Mouse (Mus musculus) T-cell, adult 2 months (primary cell): ENCODE data around the gene Rnf181.
A peak's percentile ranks its signal among the peaks of the same experiment; 100 is the strongest.

ENCODE experiments used
- DNase-seq: peaks from one replicate; pipeline ENCODE4 v3.0.0; 2022; ENCODE audit warnings: low spot score

The Rnf181 gene

GRCm38 (mm10) chr6:72326274-72326673 is 40.5 kb downstream of the Rnf181 start:
- DNase-seq, result peak; percentile 28

DNA sequence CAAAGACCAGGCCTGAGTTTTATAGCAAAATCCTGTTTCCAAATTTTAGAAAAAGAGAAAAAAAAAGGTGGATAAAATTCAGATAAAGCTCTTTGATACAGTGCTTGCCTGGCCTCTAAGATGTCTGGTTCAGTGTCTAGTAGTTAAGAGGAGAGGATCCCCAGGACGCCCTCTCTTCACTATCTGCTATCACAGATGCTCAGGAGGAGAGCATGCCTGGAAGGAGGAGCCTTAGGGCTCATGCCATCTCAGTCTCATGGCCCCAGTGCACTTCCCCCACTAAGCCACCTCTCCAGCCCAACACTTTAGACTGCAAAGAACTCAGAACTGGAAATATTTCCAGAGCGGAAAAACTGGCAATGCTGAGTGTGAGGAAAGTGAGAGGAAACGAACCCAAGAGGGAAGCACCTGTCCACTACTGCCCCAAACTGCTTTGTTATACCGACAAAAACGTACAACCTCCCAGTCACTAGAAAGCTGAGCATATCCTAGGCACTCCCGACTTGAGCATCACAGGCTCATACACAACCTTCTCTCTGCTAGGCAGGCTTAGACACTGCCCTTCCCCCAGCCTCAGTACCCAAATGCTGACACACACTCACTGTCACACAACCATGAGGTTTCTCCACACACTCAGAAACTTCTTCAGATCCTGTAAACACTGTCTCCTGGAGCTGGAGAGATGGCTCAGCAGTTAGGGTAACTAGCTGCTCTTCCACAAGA is 42.8 kb downstream of the Rnf181 start:
- no peak for DNase-seq

GRCm38 (mm10) chr6:72322936-72323335 is 43.8 kb downstream of the Rnf181 start:
- DNase-seq, result no peak

- no peak for DNase-seq
Measured at GRCm38 (mm10) chr6:72319019-72319418, 47.7 kb downstream of the Rnf181 start.

- no peak for DNase-seq
Measured at GRCm38 (mm10) chr6:72318440-72318839, 48.3 kb downstream of the Rnf181 start.

DNA sequence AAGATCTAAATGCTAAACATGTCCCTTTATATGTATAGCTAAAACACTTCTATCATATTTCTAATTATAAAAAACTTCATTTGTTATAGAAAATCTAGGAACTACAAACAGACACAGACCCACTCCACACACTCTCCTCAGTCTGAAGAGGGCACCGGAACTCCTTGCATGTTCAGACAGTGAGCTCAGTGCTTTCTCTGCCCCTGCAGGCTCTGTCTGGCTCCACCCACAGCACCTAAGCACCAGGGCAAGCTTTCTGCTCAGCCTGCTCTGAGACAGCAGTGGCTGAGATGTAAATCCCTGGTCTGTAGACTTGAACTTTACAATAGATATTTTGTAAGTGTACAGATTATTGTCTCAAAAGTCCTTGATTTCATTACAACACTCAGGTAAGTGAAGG is 50.7 kb downstream of the Rnf181 start:
- no peak for DNase-seq

GRCm38 (mm10) chr6:72315384-72315783 is 51.4 kb downstream of the Rnf181 start:
- no peak for DNase-seq

DNA sequence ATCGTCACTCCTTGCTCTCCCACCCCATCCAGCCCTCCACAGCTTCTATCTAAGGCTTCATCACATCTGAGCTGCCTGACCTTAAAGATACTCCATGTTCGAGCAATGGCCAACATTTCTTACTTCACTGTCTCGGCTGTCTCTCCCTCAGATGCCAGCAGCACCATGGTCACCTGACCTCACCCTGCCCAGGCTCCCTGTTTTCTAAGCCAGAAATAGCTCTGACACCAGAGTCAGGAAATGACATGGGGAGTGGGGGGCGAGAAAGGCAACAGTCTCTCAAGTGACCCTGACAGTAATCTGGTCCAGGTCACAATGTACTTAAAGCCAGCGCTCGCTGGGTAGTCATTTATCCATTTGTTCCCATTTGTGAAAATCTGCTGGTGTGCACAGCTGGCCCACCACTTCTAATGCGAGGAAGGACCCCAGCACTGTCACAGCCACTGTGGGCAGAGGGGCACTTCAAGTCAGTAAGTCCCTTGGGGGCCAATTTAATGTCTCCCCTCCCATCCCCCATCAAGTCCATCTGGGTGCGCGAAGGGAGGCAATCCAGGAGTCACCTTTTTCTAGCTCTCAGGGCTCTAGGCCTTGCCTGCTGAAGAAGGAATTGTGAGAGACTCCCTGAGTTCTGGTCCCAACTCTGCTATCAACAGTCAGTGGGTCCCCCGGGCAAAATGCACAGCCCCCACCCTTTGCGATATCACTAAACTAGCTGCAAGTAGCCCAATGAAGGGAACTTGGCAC is 53.5 kb downstream of the Rnf181 start:
- no peak for DNase-seq

DNA sequence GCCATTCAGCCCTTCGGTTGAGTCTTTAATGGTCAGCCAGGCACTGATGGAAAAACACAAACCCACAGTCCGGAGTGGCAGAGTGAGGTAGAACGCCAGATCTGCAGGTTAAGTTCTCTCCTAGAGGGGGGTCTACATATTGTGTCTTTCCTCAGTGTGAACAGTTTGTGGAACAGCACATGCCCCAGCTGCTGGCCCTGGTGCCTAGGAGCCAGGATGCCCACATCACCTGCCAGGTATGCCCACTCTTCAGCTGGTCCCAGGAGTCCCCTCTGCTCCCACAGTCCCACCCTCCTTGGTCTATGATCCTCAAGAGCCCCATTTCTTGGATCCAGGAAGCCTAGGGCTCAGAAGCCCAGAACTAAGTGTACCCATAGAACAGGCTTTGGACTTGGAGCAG is 54.6 kb downstream of the Rnf181 start:
- DNase-seq, result no peak
